Mouse (Mus musculus) adrenal gland, adult (tissue): ENCODE measurements around the gene 4933416C03Rik.

Experiments
- DNase-seq, 2 experiments: peaks; one replicate each; pipeline ENCODE4 v3.0.0; 2022 to 2023; ENCODE audit warnings: low spot score in 1 of 2; ENCODE audit not compliant: inconsistent age in 2 of 2

The 4933416C03Rik gene

DNA sequence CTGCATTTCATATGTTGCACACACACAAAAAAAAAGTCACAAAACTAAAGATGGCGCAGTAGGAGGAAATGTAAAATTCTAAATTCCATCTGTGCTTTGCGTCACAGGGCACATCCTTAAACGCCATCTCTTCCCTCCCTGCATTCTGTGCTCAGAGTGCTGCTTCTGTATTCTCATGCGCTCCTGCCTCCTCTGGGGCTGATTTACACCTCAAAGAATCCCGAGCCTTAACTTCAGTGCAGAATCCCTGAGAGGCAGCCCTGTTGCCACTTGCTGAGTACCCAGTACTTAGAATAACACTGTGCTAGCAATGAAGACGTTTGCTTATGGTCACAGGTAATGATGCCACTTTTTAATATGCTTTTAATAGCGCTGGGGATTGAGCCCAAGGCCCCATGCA, 34.3 kb downstream of the 4933416C03Rik start:
- DNase-seq, result no peak

DNA sequence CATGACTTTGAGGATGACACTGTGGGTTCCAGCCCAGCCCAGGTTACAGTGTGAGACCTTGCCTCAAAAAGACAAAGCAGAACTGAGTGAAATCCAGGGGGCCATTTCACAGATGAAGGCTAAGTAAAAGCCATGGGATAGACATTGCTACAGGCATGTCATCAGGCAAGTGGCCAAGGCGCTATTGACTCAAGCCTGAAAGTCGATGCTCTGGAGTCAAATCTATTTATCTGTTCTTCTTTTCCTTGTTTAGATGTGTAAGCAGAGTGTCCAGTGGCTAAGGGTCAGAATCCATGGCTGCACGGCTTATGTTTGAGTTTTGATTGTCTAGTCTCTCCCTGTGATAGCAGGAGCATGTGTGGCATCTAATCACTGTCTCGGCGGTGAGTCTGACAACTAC, 35.1 kb downstream of the 4933416C03Rik start:
- DNase-seq, result no peak

DNA sequence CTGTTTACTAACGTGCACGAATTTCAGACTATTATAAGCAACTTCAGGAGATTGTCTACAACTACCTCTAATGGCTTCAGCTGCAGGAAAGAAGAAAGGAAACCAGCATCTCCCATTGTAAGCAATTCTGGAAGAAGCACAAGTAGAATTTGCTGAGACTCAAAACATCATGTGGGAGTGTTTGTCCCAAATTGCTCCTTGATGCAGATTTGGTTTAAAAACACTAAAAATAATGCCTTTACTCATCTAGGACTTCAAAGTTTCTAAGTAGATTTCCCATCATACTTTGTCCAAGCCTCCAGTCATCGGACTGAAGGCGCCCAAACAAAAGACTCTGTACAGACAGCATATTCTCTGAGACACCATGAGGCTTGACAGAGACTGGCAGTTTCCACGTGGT, 37.8 kb downstream of the 4933416C03Rik start:
- no peak for DNase-seq
